Mouse (Mus musculus): ENCODE measurements around the gene Car5a.
A peak's percentile ranks its signal among the peaks of the same experiment; 100 is the strongest.

Gene Car5a

GRCm38 (mm10) chr8:121932668-121933520 lies 11.8 kb downstream of the Car5a start:
- DNase-seq (ENCODE audit: low spot score), result no peak

DNA sequence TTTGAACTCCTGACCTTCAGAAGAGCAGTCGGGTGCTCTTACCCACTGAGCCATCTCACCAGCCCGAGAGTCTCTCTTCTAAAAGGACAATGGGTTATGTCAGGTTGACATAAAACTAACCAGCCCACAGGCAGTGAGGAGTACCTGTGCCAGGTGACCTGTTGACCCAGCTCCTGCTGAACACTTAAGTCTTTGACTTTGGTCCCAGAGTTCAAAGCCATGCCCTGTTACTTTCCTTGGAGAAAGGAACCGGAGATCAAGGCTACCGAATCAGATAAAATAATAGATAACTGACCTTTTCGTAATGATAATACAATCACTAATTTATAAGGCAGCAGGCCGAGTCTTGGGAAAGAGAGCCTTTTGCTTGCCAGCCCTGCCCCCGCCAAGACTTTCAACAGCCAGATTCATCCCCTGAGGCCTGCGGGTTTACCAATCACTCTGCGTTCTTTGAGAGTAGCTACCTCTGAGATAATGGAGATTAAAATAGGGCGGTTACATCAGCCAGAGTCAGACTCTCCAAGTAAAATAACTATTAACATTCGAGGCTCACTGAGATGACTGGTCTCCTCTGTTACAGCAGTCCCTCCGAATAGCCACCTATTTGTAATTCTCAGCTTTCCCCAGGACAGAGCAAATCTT lies 12.6 kb downstream of the Car5a start:
- DNase-seq (ENCODE audit: low spot score), result no peak

- no peak for DNase-seq (ENCODE audit: low spot score)
Measured at GRCm38 (mm10) chr8:121931571-121931970, 13.1 kb downstream of the Car5a start.

- no peak for DNase-seq (ENCODE audit: low spot score)
Measured at GRCm38 (mm10) chr8:121930047-121930446, 14.7 kb downstream of the Car5a start.

- peak; percentile 51 for DNase-seq (ENCODE audit: low spot score)
Measured at GRCm38 (mm10) chr8:121927316-121927715, 17.4 kb downstream of the Car5a start.

GRCm38 (mm10) chr8:121926266-121926665 lies 18.4 kb downstream of the Car5a start:
- DNase-seq (ENCODE audit: low spot score), result no peak

DNA sequence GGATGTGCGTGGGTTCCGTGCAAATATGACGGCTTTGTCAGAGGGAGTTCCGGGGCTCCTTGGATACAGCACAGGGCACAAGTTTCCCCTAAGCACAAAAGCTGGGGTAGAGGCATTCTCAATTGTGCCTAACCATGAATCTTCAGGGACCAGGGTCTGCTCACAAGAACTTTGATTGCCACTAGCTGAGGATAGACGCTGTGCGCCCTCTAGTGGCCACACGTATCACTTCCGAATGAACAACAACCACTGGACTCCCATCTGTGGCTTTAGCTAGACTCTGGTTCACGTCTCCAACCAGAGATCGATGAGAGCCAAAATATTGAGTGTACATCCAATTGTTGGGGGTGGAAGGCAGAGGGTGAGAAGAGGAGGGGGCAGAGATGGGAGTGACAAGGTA lies 19.1 kb downstream of the Car5a start:
- peak; percentile 77 for DNase-seq (ENCODE audit: low spot score)

DNA sequence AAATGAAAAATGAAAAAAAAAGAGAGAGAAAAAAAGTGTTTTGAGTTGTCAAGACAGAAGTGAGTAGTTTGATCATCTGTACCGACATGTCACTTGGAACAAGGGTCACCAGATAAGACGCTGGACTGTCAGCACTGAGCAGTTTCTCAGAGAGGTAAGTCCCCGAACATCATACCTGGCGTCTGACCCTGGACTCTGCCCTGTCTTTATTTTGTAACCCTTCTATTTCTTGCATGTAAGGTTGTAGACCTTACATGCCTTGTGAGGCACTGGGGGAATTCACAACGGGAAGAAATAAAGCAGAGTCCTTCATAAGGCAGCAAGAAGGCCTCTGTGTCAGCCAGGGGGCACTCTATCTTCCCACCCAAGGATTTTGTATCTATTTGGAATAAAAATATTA lies 20.0 kb downstream of the Car5a start:
- DNase-seq (ENCODE audit: low spot score), result no peak

DNA sequence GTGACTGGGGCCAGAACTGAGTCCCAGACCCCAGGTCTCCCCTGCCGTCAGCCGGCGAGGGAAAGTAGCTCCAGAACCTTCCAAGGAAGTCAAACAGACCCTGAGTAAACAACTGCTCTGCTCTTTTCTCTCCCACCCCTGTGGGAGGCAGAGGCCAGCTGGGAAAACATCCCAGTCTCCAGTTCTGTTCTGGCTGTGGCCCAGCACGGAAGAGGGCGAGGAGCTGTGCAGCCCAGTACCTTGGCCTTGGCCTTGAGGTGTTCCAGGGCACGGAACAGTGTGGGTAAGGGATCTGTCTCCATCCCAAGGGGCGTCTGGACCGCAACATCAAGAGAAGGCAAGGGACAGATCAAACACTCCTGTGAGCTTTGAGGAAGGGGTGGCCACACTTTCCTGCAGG lies 22.6 kb downstream of the Car5a start:
- peak; percentile 76 for DNase-seq (ENCODE audit: low spot score)

GRCm38 (mm10) chr8:121921582-121921981 lies 23.1 kb downstream of the Car5a start:
- no peak for DNase-seq (ENCODE audit: low spot score)

DNA sequence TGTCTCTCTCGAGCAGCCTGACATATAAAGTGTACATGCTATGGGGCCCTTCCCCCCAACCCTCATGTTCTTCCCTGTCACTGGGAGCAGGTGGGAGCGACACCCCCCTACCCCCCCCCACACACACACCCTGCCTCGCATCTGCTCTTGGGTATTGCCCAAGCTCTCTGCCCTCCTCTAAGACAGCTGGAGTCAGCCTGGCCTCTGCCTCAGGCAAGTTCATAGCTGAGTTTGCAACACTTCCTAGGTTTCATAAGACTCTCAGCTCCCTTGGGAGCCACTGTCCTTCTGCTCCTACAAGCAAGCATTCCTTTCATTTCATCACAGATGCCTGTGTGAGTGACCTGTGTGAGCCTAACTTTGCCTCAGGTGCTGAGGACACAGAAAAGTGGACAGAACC lies 25.0 kb downstream of the Car5a start:
- DNase-seq (ENCODE audit: low spot score), result no peak

- no peak for DNase-seq (ENCODE audit: low spot score)
Measured at GRCm38 (mm10) chr8:121919158-121919557, 25.5 kb downstream of the Car5a start.

GRCm38 (mm10) chr8:121913378-121913777 lies 31.3 kb downstream of the Car5a start:
- no peak for DNase-seq (ENCODE audit: low spot score)

GRCm38 (mm10) chr8:121912831-121913230 lies 31.9 kb downstream of the Car5a start:
- DNase-seq (ENCODE audit: low spot score), result no peak

DNA sequence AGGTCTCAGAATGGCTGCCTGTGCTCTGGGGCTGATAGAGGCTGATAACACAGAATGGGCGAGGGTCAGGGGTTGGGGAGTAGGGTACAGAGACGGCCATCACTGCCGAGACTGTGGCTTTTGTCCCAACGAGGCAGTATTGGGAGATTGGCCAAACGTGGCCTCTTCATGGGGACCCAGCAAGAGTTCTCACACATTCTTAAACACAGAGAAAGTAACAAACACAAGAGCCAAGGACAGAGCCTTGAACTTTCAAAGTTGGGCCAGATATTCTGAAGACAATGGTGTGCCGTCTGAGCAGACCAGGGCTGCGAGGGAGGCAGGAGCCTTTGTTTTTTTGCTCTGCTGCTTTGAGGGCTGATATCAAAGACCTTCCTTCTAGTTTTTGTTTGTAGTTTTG lies 32.7 kb downstream of the Car5a start:
- DNase-seq (ENCODE audit: low spot score), result no peak

DNA sequence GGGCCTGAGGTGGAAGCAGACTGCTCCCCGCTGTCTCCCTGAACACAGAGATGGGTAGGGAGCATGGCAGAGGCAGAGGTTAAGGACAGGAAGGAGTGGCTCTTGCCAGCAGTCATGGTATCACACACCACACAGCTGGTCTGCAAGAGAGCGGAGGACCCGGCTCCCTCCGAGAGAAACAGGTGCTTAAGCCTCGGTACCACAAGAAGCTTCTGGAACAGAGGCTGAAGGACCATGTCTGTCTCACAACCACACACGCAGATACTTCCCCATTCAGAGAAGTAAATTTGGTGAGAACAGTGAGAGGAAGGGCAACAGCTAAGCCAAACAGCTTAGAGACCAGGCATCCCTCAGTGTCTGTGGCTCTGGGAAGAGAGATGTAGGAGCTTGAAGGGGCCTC lies 33.3 kb downstream of the Car5a start:
- no peak for DNase-seq (ENCODE audit: low spot score)

DNA sequence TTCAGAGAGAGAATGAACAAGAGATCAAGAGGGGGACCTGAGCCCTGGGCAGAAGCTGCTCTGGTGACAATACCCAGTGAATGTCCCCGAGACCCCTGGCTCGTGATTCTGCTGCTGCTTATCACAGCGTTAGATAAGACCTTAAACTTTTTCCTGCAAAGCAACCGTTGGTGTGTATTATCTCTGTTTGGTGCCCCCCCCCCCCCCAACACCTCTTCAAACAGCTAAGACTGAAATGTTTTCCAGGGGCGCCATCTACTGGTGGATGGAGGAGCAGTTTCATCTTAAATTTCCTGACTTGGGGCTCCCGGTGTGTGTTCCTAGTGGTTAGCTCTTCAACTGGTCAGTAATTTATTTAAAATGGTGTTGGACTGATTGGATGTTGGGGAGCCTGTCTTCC lies 35.0 kb downstream of the Car5a start:
- peak; percentile 59 for DNase-seq (ENCODE audit: low spot score)

DNA sequence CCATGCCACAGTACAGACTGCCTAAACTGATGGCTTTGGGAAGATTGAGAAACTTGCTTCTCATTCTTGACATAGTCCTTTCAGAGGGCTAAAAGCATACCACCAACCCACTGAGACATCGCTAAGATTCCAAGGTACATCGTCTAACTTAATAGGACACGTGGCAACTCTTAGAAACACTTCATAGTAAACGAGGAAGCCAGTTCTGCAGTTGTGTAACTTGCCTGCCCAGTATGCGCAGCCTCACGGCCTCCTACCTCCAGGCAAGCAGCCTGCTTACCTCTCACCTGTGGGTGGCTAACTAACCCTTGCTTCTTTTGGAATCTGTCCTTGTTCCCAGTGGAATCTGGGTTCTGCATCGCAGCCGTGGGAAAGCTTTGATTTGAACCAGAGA lies 35.6 kb downstream of the Car5a start:
- DNase-seq (ENCODE audit: low spot score), result no peak

GRCm38 (mm10) chr8:121908378-121909147 lies 36.1 kb downstream of the Car5a start:
- DNase-seq (ENCODE audit: low spot score), result no peak

DNA sequence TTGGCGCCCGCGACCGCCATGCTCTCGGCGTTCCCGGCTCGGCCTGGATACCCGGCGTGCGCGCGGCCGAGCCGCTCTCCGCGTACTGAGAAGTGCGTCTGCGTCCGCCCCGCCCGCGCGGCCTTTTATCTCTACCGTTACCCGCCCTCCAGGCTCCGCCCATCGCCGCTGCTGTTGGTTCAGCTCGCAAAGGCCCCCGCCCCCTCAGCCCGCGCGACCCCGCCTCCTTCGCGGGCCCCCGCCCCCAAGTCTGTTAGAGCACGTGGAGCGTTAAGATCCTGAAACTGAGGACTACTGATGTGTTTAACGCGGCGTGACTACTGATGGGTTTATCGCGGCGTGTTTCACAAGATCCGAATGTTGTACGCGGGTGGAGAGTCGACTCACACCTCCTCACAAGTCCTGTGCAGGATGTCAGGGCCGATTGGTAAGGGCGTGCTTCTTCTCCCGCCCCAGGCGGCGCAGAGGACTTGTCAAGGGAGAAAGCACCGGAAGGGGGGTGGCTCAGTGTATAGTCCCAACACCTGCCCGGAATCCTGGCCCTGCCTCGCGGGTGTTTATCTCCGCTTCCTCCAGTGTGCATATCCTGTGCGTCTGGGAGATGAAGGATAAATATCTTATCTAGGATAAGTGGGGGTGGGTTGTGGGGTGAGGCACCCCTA lies 37.0 kb downstream of the Car5a start, which contains the start of gene Slc7a5:
Slc7a5 (minus strand) TSS at position 108 of the 662 bp plus-strand sequence.
- DNase-seq (ENCODE audit: low spot score), result peak; percentile 98

GRCm38 (mm10) chr8:121906542-121907512 lies 37.9 kb downstream of the Car5a start:
- no peak for DNase-seq (ENCODE audit: low spot score)
